Mouse (Mus musculus) hindbrain, embryonic 15.5 days (tissue): ENCODE measurements around the gene Eng. TPM values are rescaled to one million over a fixed set of nuclear protein-coding genes. Genes with fewer than 3 reads are reported as not detected.

Source experiments
- ATAC-seq: fragments of 200-750 bp; cut with Nextera tagmentation; 2 replicates; pipeline ENCODE4 v1.8.0; 2017; ENCODE audit warnings: low read depth, moderate number of reproducible peaks, moderate TSS enrichment; ENCODE audit not compliant: low FRiP score
- H3K27ac ChIP-seq: fragments of 300-500 bp; sonication (generic); replicated peaks from 2 replicates; pipeline ENCODE4 v1.5.1; 2015; ENCODE audit warnings: mild to moderate bottlenecking, inconsistent platforms
- H3K27me3 ChIP-seq: fragments of 300-500 bp; sonication (generic); 2 replicates; pipeline ENCODE4 v1.6.1; 2015; ENCODE audit warnings: control low read depth, inconsistent platforms
- H3K36me3 ChIP-seq: fragments of 300-500 bp; sonication (generic); 2 replicates; pipeline ENCODE4 v1.6.1; 2015; ENCODE audit warnings: control low read depth, inconsistent platforms
- H3K4me1 ChIP-seq: fragments of 300-500 bp; sonication (generic); replicated peaks from 2 replicates; pipeline ENCODE4 v1.6.1; 2015; ENCODE audit warnings: control low read depth, inconsistent platforms
- H3K4me2 ChIP-seq: fragments of 300-500 bp; sonication (generic); 2 replicates; pipeline ENCODE4 v1.6.1; 2015; ENCODE audit warnings: moderate library complexity, mild to moderate bottlenecking, inconsistent platforms
- H3K4me3 ChIP-seq: fragments of 300-500 bp; sonication (generic); 2 replicates; pipeline ENCODE4 v1.5.1; 2015; ENCODE audit warnings: mild to moderate bottlenecking, inconsistent platforms
- H3K9ac ChIP-seq: fragments of 300-500 bp; sonication (generic); 2 replicates; pipeline ENCODE4 v1.6.1; 2015; ENCODE audit warnings: inconsistent platforms
- H3K9me3 ChIP-seq: fragments of 300-500 bp; sonication (generic); 2 replicates; pipeline ENCODE4 v1.6.1; 2016; ENCODE audit warnings: control low read depth, inconsistent platforms
- WGBS: fragments of 180-500 bp; shearing (Covaris S2); methylation state at CpG from one replicate; pipeline ENCODE4 v1.1.7; 2015; 5-methylcytosine and 5-hydroxymethylcytosine counted together
- polyA plus RNA-seq: library from polyadenylated mRNA; unstranded; fragments of >200 nt; fragmentation: Nextera tagmentation; extraction: Ambion mirVana; gene quantifications from 2 replicates; pipeline ENCODE4 v1.2.1, GENCODE M21; 2015

Eng gene
- polyA plus RNA-seq, 1 experiment from 2014 or later, result 33.9 TPM

- no peak for ATAC-seq
- no peak overlapping the region for H3K4me3 ChIP-seq
- H3K27ac ChIP-seq, result no peak overlapping the region
- no peaks in the 10 kb centered on the region for H3K27me3 ChIP-seq
- H3K4me1 ChIP-seq, result peaks cover 5% of the 10 kb centered on the region; the same call in 1 of the 2 replicates
- 91% methylated on average over 3 of the region's 3 CpGs for WGBS
- H3K9me3 ChIP-seq, result no peaks in the 10 kb centered on the region
- no peaks in the 10 kb centered on the region for H3K36me3 ChIP-seq
- H3K4me2 ChIP-seq, result no peak overlapping the region
- H3K9ac ChIP-seq, result no peak overlapping the region
Observed at GRCm38 (mm10) chr2:32720053-32720452, 73.7 kb downstream of the Eng start.

GRCm38 (mm10) chr2:32720681-32721229 is 74.4 kb downstream of the Eng start, which contains the start of gene Sh2d3c:
Sh2d3c (plus strand) TSS chr2:32721055.
- Histone ChIP-seq H3K27ac (no peak within 1 kb of the TSS), H3K9me3 (no peaks in the 10 kb centered on the region), H3K4me1 (0 out of 2 replicates have a peak, but pooled peaks cover 5% of the 10 kb centered on the region), H3K36me3 (no peaks in the 10 kb centered on the region), H3K4me3 (no peak within 1 kb of the TSS), H3K4me2 (no peak within 1 kb of the TSS), H3K27me3 (no peaks in the 10 kb centered on the region), H3K9ac (no peak within 1 kb of the TSS)
- 38% methylated on average over 8 of the region's 8 CpGs for WGBS
- ATAC-seq, result peak; percentile 13; the same call in 1 of the 2 replicates

- no peak overlapping the region for H3K9ac ChIP-seq
- no peaks in the 10 kb centered on the region for H3K27me3 ChIP-seq
- no peak overlapping the region for H3K27ac ChIP-seq
- 60% methylated on average over 6 of the region's 6 CpGs for WGBS
- H3K4me2 ChIP-seq, result no peak overlapping the region
- no peak for ATAC-seq
- peaks cover 7% of the 10 kb centered on the region for H3K4me1 ChIP-seq
- H3K4me3 ChIP-seq, result no peak overlapping the region
- H3K9me3 ChIP-seq, result no peaks in the 10 kb centered on the region
- no peaks in the 10 kb centered on the region for H3K36me3 ChIP-seq
Observed at GRCm38 (mm10) chr2:32722046-32722445, 75.7 kb downstream of the Eng start.

GRCm38 (mm10) chr2:32722581-32722980 is 76.2 kb downstream of the Eng start:
- no peaks in the 10 kb centered on the region for H3K36me3 ChIP-seq
- no peaks in the 10 kb centered on the region for H3K9me3 ChIP-seq
- H3K9ac ChIP-seq, result no peak overlapping the region
- no peak overlapping the region for H3K27ac ChIP-seq
- H3K4me1 ChIP-seq, result peaks cover 12% of the 10 kb centered on the region
- WGBS, result 75% methylated on average over 3 of the region's 3 CpGs
- no peak overlapping the region for H3K4me2 ChIP-seq
- H3K4me3 ChIP-seq, result no peak overlapping the region
- H3K27me3 ChIP-seq, result no peaks in the 10 kb centered on the region
- ATAC-seq, result no peak

GRCm38 (mm10) chr2:32724149-32724548 is 77.8 kb downstream of the Eng start:
- Histone ChIP-seq H3K4me1 (peaks cover 8% of the 10 kb centered on the region), H3K4me2 (no peak overlapping the region), H3K27me3 (no peaks in the 10 kb centered on the region), H3K27ac (no peak overlapping the region), H3K9ac (no peak overlapping the region), H3K36me3 (no peaks in the 10 kb centered on the region), H3K4me3 (no peak overlapping the region), H3K9me3 (no peaks in the 10 kb centered on the region)
- 81% methylated on average over 4 of the region's 4 CpGs for WGBS
- ATAC-seq, result no peak

GRCm38 (mm10) chr2:32724832-32725790 is 78.7 kb downstream of the Eng start:
- no peaks in the 10 kb centered on the region for H3K36me3 ChIP-seq
- no peak overlapping the region for H3K4me3 ChIP-seq
- H3K4me1 ChIP-seq, result peaks cover 8% of the 10 kb centered on the region
- no peak overlapping the region for H3K4me2 ChIP-seq
- no peak overlapping the region for H3K27ac ChIP-seq
- WGBS, result 81% methylated on average over 16 of the region's 16 CpGs
- ATAC-seq, result no peak
- no peaks in the 10 kb centered on the region for H3K9me3 ChIP-seq
- no peak overlapping the region for H3K9ac ChIP-seq
- H3K27me3 ChIP-seq, result no peaks in the 10 kb centered on the region

GRCm38 (mm10) chr2:32727435-32727834 is 81.0 kb downstream of the Eng start:
- Histone ChIP-seq H3K4me2 (peak overlapping the region; percentile 53), H3K4me1 (peaks cover 8% of the 10 kb centered on the region), H3K9ac (0 out of 2 replicates have a peak overlapping the region, but pooled peaks have one; percentile 15), H3K9me3 (no peaks in the 10 kb centered on the region), H3K27me3 (no peaks in the 10 kb centered on the region), H3K27ac (peak overlapping the region; percentile 42; the same call in 1 of the 2 replicates), H3K4me3 (peak overlapping the region; percentile 28), H3K36me3 (no peaks in the 10 kb centered on the region)
- WGBS, result under 1% methylated on average over 16 of the region's 16 CpGs
- peak; percentile 96 for ATAC-seq

GRCm38 (mm10) chr2:32728463-32728862 is 82.1 kb downstream of the Eng start:
- Histone ChIP-seq H3K27ac (0 out of 2 replicates have a peak overlapping the region, but pooled peaks have one; percentile 4), H3K9me3 (no peaks in the 10 kb centered on the region), H3K4me2 (peak overlapping the region; percentile 53), H3K36me3 (no peaks in the 10 kb centered on the region), H3K9ac (no peak overlapping the region), H3K27me3 (no peaks in the 10 kb centered on the region), H3K4me3 (peak overlapping the region; percentile 28), H3K4me1 (peaks cover 8% of the 10 kb centered on the region)
- peak; percentile 10; the same call in 1 of the 2 replicates for ATAC-seq
- WGBS, result 58% methylated on average over 7 of the region's 7 CpGs

GRCm38 (mm10) chr2:32729547-32729946 is 83.2 kb downstream of the Eng start:
- no peaks in the 10 kb centered on the region for H3K27me3 ChIP-seq
- 74% methylated on average over 4 of the region's 4 CpGs for WGBS
- H3K4me2 ChIP-seq, result peak overlapping the region; percentile 1

GRCm38 (mm10) chr2:32730854-32731253 is 84.5 kb downstream of the Eng start:
- H3K27me3 ChIP-seq, result no peaks in the 10 kb centered on the region
- no peak overlapping the region for H3K4me3 ChIP-seq
- no peak overlapping the region for H3K9ac ChIP-seq
- no peak overlapping the region for H3K27ac ChIP-seq
- no peak overlapping the region for H3K4me2 ChIP-seq
- H3K4me1 ChIP-seq, result peaks cover 8% of the 10 kb centered on the region
- no peak for ATAC-seq
- H3K36me3 ChIP-seq, result no peaks in the 10 kb centered on the region
- H3K9me3 ChIP-seq, result no peaks in the 10 kb centered on the region
- 49% methylated on average over 11 of the region's 11 CpGs for WGBS

More at GRCm38 (mm10) chr2:32729547-32729946, 83.2 kb downstream of the Eng start:
- H3K4me3 ChIP-seq, result no peak overlapping the region
- ATAC-seq, result no peak
- H3K27ac ChIP-seq, result no peak overlapping the region
- no peaks in the 10 kb centered on the region for H3K9me3 ChIP-seq
- H3K9ac ChIP-seq, result no peak overlapping the region
- no peaks in the 10 kb centered on the region for H3K36me3 ChIP-seq
- H3K4me1 ChIP-seq, result peaks cover 8% of the 10 kb centered on the region

- no peak overlapping the region for H3K9ac ChIP-seq
Observed at GRCm38 (mm10) chr2:32731911-32732310, 85.5 kb downstream of the Eng start.

More at GRCm38 (mm10) chr2:32731911-32732310, 85.5 kb downstream of the Eng start:
- Histone ChIP-seq H3K27me3 (no peaks in the 10 kb centered on the region), H3K4me1 (peaks cover 8% of the 10 kb centered on the region), H3K36me3 (no peaks in the 10 kb centered on the region), H3K4me3 (no peak overlapping the region), H3K27ac (peak overlapping the region; percentile 34; the same call in 1 of the 2 replicates), H3K9me3 (no peaks in the 10 kb centered on the region), H3K4me2 (no peak overlapping the region)
- no peak for ATAC-seq
- WGBS, result 77% methylated on average over 4 of the region's 4 CpGs
